Mouse (Mus musculus) erythroblast, embryonic 14.5 days (primary cell): ENCODE measurements around the gene Npm1.

Experiments
- GATA1 ChIP-seq: IDR thresholded peaks from 2 replicates; pipeline ENCODE4 v1.6.1; 2012; ENCODE audit warnings: low read length, inconsistent platforms, mixed read lengths
- TAL1 ChIP-seq: IDR thresholded peaks from 3 replicates; pipeline ENCODE4 v1.6.1; 2012; ENCODE audit warnings: low read length, inconsistent platforms, mixed read lengths

DNA sequence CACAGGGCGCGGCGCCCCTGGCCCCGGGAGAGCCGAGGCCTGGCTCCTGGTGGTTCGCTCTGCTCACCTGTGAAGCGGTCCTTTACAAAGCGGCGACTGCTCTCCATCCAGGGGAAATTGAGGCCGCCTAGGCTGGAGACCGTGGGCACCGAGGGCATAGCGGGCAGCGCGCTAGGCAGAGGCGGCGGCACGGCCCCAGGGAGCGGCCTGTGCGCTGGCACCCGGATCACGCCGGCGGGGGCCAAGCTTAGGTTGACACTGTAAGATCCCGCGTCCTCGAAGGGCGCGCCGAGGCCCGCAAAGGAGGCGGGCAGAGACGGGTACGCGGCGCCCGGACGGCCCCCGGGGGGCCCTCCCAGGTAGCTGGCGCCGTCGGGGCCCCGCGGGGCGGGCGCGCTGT, 40.0 kb upstream of the Npm1 start:
- TF ChIP-seq TAL1 (no peak), GATA1 (no peak)
